Mouse (Mus musculus): Measurements from ENCODE around the gene Armc9.
A peak's percentile ranks its signal among the peaks of the same experiment; 100 is the strongest.

Armc9 gene

DNA sequence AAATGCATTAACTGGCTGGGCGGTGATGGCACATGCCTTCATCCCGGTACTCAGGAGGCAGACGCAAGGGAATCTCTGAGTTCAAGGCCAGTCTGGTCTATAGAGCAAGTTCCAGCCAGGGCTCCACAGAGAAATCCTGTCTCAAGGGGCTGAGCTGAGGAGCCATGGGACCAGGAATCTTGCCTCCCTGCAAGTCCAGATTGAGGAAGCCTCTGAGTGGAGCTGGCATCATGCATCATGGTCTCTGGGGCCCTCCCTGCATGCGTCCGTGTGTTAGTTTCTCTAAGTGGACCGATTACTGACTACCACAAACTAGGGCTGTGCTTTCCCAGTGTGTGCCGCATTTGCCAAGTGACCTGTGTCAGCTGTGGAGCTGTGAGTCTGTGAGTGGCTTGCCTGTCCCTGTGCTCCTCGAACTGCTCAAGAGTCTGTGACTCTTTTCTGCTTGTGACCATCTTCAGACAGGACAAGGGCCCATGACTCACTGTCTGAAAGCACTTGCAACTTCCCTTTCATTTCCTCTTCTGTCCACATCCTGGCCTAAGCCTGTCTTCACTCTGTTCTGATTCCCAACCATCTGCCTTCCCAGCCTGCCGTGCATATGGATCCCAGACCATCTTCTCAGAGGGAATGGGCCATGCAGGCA is 74.7 kb downstream of the Armc9 start:
- peak; percentile 42 for DNase-seq

DNA sequence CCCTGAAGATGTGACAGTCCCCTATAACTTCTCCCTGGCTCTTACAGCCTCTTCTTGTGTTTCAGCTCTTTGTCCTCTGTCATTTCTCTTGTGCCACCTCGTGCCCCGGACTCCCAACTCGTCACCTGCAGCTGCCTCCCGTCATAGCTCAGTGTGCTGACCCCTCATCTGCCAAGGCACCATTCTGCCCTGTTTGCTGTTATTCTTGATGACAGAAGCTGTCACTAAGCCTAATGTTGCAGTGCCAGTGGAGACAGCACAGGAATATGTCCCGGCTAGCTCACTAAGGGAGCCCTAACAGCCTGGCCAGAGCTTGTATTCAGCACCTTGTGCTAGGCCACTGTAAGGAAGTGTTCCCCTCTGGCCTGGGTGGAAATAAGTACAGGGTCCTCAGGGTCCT is 78.1 kb downstream of the Armc9 start:
- no peak for DNase-seq

GRCm38 (mm10) chr1:86233808-86234207 is 79.2 kb downstream of the Armc9 start:
- peak; percentile 62 for DNase-seq

DNA sequence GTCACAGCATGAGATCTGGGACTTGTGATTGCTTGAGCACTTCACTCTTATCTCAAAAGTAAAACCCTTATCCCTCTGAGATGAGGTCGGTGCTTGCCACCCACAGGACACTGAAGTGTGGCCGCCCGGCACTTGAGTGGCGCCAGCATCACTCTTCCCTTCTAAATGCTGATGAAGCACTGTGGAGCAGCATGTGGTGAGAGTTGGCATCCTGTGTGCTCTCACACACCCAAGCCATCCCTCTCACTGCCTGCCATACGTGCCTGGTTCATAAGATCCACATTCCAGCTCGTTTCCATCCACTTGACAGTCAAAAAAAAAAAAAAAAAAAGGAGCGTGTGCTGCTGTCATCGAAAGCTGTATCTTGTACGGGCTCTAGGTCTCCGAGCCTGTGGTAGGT is 80.5 kb downstream of the Armc9 start:
- DNase-seq, result no peak

DNA sequence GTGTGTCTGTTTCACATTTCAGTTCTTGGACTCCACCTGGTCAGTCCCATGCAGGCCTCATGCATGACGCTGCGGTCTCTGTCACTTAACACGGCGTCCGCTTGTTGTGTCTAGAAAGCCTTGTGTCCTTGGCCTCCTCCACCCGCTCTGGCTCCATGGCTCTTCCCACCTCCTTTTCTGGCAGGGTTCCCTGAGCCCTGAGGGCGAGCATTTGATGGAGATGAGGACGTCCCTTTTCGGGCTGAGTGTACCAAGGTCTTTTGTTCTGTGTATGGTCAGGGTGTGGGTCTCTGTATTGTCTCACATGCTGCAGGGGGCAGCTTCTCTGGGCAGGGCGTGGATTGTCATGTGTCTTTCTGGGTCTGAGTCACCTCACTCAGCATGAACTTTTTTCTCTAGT is 81.9 kb downstream of the Armc9 start:
- no peak for DNase-seq

- peak; percentile 23 for DNase-seq
These were observed 84.4 kb downstream of the Armc9 start for GRCm38 (mm10) chr1:86239010-86239409.

DNA sequence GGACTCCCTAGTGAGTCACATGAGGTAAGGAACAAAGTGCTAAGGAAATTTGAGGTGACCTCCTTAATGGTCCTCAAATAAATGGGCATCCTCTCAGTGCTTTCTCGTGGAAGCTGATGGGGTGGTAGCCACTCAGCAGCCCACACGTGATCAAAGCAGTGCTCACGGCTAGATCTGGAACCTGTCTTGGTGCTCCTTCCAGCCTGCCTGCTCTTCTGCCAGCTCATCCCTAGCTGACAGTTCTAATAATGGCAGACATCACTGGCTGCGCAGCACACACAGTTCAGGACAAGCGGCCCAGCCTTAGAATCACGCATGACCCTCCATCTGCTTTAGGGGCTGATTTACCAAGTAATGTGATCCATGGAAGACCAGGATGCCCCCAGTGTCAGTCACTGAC is 85.3 kb downstream of the Armc9 start:
- DNase-seq, result no peak

GRCm38 (mm10) chr1:86240959-86241358 is 86.4 kb downstream of the Armc9 start:
- DNase-seq, result no peak

- DNase-seq, result no peak
These were observed 88.9 kb downstream of the Armc9 start for GRCm38 (mm10) chr1:86243490-86243889.

DNA sequence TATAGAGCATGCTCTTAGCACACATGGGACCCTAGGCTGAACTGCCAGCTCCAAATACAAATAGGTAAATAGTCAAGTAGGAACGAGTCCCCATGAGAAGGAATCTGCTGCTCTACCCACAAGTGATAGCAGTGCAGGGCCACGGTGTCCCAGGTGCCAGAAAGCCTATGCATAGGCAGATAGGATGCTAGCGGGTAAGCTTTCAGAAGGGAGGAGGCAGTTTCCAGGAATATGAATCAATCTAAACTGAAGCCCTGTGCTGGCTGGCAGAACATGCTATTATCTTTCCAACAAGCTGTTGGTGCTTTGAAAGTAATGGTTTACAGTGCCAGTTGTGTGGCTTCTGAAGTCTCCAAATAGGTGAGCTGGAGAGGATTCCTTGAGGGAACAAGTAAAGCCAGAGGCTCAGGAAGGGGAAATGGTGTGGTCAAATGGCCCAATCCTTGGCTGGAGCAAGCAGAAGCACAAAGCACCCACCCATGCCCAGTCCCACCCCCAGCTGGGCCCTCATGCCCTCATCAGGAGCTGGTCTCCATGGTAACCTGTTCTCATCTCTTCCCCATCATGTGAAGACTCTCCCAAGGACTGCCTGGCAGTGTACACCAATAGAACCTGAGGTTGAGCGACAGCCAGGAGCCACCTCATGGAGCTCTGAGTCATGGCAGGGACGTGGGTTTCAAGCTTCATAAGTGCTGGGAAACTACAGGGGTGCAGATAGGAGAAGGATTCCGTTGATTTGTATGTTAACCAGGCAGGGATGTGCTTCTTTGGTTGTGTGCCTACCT is 90.9 kb downstream of the Armc9 start:
- DNase-seq, result no peak

DNA sequence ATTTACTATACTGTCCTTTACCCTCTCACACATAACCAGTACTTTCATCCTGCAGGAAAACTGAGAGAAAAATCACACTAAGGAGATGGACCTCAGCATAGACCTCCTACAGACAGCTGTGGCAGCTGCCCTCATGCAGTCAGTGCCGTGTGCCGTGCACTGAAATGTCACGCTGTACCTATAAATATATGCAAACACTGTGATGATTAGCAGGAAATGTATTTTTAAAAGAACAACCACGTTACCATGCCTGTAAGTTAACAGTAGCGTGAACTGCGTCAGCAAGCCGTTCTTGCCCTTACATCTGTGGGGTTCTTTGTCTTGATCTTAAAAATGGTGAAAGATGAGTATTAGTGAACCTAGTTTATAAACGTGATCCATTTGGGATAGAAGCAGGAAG is 98.8 kb downstream of the Armc9 start:
- DNase-seq, result no peak

GRCm38 (mm10) chr1:86256311-86256710 is 101.7 kb downstream of the Armc9 start:
- no peak for DNase-seq

DNA sequence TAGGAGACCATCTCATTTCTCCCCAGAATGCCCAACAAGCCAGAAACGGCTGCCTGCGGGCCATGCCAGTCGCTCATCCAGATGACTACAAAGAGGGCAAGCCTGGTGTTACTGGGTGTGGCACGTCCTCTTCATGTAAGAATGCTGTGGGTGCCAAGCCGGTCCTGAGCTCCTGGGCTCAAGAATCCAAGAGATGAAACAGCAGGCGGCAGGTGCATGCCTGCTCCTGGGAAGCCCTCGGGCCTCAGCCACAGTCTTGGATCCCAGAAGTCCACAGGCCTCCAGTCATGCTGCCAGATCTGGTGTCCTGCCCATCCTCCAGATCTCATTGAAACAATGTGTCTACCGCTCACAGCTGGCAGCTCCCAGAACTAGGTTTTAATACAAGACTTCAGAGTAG is 102.6 kb downstream of the Armc9 start:
- no peak for DNase-seq

DNA sequence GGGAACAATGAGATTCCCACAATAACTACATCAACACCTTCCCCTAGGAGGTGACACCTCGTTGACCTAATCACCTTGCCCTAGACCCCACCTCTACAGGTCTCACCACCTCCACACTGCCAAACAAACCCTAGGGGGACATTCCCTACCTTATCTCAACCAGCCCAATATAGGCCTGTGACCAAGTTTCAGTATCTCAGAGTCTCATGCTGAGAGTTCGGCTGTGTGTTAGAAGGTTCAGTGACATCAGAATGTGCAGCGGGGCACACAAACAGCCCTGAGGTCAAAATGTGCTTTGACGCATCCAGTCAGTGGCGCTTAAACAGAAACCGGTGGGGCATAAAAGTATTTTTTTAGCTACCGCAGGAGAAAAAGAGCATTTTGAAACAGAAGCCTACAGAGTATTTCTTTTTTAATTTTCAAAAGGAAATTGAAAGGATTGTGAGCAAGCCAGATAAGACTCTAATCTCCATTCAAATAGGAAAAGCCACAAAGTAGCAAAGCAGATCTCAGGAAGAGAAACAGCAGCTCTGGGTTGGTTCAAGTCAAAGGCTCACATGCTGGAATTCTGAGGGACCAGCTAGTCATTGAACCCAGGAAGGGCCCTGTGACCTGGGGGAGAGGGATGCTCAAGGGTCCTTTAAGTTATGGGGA is 103.7 kb downstream of the Armc9 start:
- DNase-seq, result no peak

GRCm38 (mm10) chr1:86263564-86264339 is 109.2 kb downstream of the Armc9 start:
- DNase-seq, result peak; percentile 55

DNA sequence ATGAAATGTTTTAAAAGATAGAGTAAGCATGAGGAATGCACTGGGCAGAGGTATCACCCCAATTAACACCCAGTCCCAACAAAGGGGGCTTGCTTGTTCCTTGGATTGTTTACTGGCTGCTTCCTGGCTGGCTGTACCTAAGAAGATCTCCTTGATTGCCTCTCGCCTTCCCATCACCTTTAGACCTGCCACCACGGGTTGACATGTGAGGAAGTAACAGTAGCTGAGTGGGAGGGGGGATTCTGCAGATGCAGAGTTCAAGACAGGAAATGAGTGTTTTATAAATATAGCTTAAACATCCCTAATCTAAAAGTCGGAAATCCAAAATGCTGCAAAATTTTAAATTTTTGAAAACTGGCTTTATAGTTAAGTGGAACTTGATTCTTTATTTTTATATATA is 110.5 kb downstream of the Armc9 start:
- DNase-seq, result peak; percentile 23

DNA sequence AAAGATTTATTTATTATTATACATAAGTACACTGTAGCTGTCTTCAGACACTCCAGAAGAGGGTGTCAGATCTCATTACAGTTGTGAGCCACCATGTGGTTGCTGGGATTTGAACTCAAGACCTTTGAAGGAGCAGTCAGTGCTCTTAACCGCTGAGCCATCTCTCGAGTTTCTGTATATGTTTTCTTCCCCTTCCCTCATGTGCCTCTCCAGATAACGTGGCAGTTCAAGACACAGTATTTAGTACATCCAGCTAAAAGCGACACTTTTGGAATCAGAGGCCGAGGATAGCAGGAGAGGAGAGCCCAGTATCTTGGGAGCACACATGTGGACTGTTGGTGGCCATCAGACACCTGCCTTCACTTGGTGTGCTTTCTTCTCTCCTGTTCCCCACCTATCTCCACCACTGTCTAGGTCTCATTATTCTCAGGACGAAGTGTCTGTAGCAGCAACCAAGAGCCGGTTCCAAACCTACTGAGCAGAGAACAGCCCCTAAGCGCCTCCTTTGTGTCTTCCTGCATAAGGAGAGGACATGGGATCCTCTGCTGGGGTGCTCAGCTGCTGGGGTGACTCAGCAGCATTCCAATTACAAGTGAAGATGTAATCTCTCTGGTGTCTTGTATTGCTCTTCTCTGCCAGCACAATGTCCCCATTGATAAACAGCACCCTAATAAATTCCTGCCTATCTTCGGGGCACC is 114.1 kb downstream of the Armc9 start:
- no peak for DNase-seq

- no peak for DNase-seq
These were observed 114.6 kb downstream of the Armc9 start for GRCm38 (mm10) chr1:86269190-86269508.

DNA sequence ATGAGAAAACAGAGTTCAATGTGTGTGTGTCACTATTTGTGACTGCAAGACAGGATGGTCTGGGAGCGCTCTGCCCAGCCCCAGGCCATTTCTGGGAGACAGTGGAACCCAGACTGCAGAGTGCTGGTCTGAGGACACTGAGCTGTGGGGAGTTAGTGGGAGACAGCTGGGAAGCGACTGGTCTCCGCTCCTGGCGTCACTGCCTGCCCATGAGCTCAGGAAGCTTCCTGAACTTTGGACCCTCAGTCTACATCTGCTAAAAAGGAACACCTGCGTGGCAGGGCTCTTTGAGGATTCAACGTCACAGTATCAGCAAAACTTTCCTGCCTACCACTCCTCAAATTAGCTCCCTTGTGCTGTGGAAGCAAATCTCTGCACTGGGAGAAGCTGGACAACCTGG is 117.1 kb downstream of the Armc9 start:
- no peak for DNase-seq

- no peak for DNase-seq
These were observed 122.5 kb downstream of the Armc9 start for GRCm38 (mm10) chr1:86277055-86277454.

DNA sequence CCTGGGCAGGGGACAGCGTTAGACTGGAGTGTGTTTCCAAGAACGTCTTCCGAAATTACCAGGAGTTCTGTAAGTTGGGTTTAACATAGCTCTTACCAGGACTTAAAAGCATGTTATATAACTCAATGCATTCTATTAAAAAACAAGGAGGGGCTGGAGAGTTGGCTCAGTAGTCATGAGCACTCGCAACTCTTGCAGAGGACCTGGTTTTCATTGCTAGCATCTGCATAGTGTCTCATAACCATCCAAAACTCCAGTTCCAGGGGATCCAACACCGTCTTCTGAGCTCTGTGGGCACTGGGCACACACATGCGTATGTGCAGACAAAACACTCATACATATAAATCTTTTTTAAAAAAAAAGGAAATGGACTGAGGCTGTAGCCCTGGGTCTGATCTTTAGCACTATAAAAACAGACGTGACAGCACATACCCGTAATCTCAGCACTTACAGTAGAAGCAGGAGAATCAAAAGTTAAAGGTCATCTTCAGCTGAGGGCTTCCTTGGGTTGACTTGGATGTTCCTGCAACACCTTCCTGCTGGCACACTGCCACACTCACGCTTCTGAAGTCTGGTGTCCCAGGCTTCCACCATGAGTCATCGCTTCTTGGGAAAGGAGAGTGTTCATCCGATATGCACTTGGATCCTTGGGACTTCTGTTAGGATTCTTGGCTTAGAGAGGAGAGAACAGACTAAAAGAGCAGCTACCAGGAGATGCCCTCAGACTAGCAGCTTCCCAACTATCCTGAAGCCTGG is 127.4 kb downstream of the Armc9 start:
- DNase-seq, result peak; percentile 23

DNA sequence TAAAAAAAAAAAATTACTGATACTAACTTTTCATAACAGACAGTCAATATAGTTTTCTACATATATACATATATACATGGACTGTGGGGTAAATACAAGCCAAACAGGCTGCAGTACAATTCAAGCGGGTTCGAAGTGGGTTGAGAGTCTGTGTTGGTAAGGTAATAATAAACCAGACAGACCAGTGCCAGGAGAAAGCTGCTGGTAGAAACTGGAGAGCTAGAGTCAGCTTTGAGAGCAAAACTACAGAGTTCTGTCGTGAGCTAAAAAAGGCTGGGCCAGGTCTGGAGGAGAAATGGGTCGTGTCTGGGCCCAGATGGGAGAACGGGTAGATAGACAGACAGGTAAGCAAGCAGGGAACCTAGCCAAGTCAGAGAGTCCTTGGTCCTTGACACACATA is 129.5 kb downstream of the Armc9 start:
- DNase-seq, result no peak
